Mouse (Mus musculus): Measurements from ENCODE around the gene Hoga1. TPM values are rescaled to one million over a fixed set of nuclear protein-coding genes. Genes with fewer than 3 reads are reported as not detected.
A peak's percentile ranks its signal among the peaks of the same experiment; 100 is the strongest.

Hoga1 gene
- polyA plus RNA-seq, 1 experiment from 2014 or later = 9.8 TPM

GRCm38 (mm10) chr19:42017399-42018247 lies 27.8 kb upstream of the Hoga1 start:
- H3K9me3 ChIP-seq (ENCODE audit: control insufficient read depth, low read length) = no peaks in the 10 kb centered on the region
- H3K4me3 ChIP-seq (ENCODE audit: low read length) = no peak overlapping the region
- WGBS = 52% methylated on average over 8 of the region's 8 CpGs
- 0 out of 2 replicates have a peak overlapping the region, but pooled peaks have one; percentile 28 for H3K9ac ChIP-seq (ENCODE audit: low read depth, low read length)
- H3K4me1 ChIP-seq (ENCODE audit: control insufficient read depth, insufficient read depth, low read length) = peaks cover 22% of the 10 kb centered on the region
- ATAC-seq (ENCODE audit: low FRiP score, low TSS enrichment) = no peak
- H3K4me2 ChIP-seq (replicated peaks; ENCODE audit: low read depth, low read length) = no peak overlapping the region
- peak overlapping the region; percentile 81 for H3K27ac ChIP-seq (ENCODE audit: low read depth, low read length)
- no peaks in the 10 kb centered on the region for H3K27me3 ChIP-seq (ENCODE audit: control insufficient read depth, insufficient read depth, low read length)
- H3K36me3 ChIP-seq (ENCODE audit: control insufficient read depth, insufficient read depth, low read length) = no peaks in the 10 kb centered on the region

- WGBS = 31% methylated on average over 4 of the region's 4 CpGs
- Histone ChIP-seq H3K9me3 (ENCODE audit: control insufficient read depth, low read length) (no peaks in the 10 kb centered on the region), H3K27ac (ENCODE audit: low read depth, low read length) (peak overlapping the region; percentile 47; the same call in 1 of the 2 replicates), H3K9ac (ENCODE audit: low read depth, low read length) (no peak overlapping the region), H3K4me2 (replicated peaks; ENCODE audit: low read depth, low read length) (no peak overlapping the region), H3K36me3 (ENCODE audit: control insufficient read depth, insufficient read depth, low read length) (no peaks in the 10 kb centered on the region), H3K4me3 (ENCODE audit: low read length) (no peak overlapping the region), H3K4me1 (ENCODE audit: control insufficient read depth, insufficient read depth, low read length) (peaks cover 22% of the 10 kb centered on the region), H3K27me3 (ENCODE audit: control insufficient read depth, insufficient read depth, low read length) (no peaks in the 10 kb centered on the region)
- ATAC-seq (ENCODE audit: low FRiP score, low TSS enrichment) = no peak
These were observed 26.3 kb upstream of the Hoga1 start for GRCm38 (mm10) chr19:42019011-42019522.

- no peaks in the 10 kb centered on the region for H3K27me3 ChIP-seq (ENCODE audit: control insufficient read depth, insufficient read depth, low read length)
- H3K9me3 ChIP-seq (ENCODE audit: control insufficient read depth, low read length) = no peaks in the 10 kb centered on the region
- H3K4me1 ChIP-seq (ENCODE audit: control insufficient read depth, insufficient read depth, low read length) = peaks cover 18% of the 10 kb centered on the region
- H3K4me2 ChIP-seq (replicated peaks; ENCODE audit: low read depth, low read length) = no peak overlapping the region
- no peak overlapping the region for H3K27ac ChIP-seq (ENCODE audit: low read depth, low read length)
- no peaks in the 10 kb centered on the region for H3K36me3 ChIP-seq (ENCODE audit: control insufficient read depth, insufficient read depth, low read length)
- no peak overlapping the region for H3K9ac ChIP-seq (ENCODE audit: low read depth, low read length)
- no peak for ATAC-seq (ENCODE audit: low FRiP score, low TSS enrichment)
- WGBS = 76% methylated on average over 10 of the region's 10 CpGs
- no peak overlapping the region for H3K4me3 ChIP-seq (ENCODE audit: low read length)
These were observed 23.5 kb upstream of the Hoga1 start for GRCm38 (mm10) chr19:42021681-42022541.

GRCm38 (mm10) chr19:42022542-42022848 lies 22.9 kb upstream of the Hoga1 start:
- H3K9ac ChIP-seq (ENCODE audit: low read depth, low read length) = no peak overlapping the region
- no peaks in the 10 kb centered on the region for H3K27me3 ChIP-seq (ENCODE audit: control insufficient read depth, insufficient read depth, low read length)
- H3K27ac ChIP-seq (ENCODE audit: low read depth, low read length) = no peak overlapping the region
- 74% methylated on average over 2 of the region's 2 CpGs for WGBS
- no peak overlapping the region for H3K4me2 ChIP-seq (replicated peaks; ENCODE audit: low read depth, low read length)
- H3K4me1 ChIP-seq (ENCODE audit: control insufficient read depth, insufficient read depth, low read length) = peaks cover 12% of the 10 kb centered on the region
- no peak overlapping the region for H3K4me3 ChIP-seq (ENCODE audit: low read length)
- no peaks in the 10 kb centered on the region for H3K36me3 ChIP-seq (ENCODE audit: control insufficient read depth, insufficient read depth, low read length)
- no peaks in the 10 kb centered on the region for H3K9me3 ChIP-seq (ENCODE audit: control insufficient read depth, low read length)
- no peak for ATAC-seq (ENCODE audit: low FRiP score, low TSS enrichment)

- no peaks in the 10 kb centered on the region for H3K27me3 ChIP-seq (ENCODE audit: control insufficient read depth, insufficient read depth, low read length)
- WGBS = 6% methylated on average over 5 of the region's 5 CpGs
- no peaks in the 10 kb centered on the region for H3K36me3 ChIP-seq (ENCODE audit: control insufficient read depth, insufficient read depth, low read length)
- no peak overlapping the region for H3K27ac ChIP-seq (ENCODE audit: low read depth, low read length)
- no peak overlapping the region for H3K9ac ChIP-seq (ENCODE audit: low read depth, low read length)
- no peaks in the 10 kb centered on the region; the same call in 1 of the 2 replicates for H3K4me1 ChIP-seq (ENCODE audit: control insufficient read depth, insufficient read depth, low read length)
- peak; percentile 53; the same call in 1 of the 2 replicates for ATAC-seq (ENCODE audit: low FRiP score, low TSS enrichment)
- no peaks in the 10 kb centered on the region for H3K9me3 ChIP-seq (ENCODE audit: control insufficient read depth, low read length)
- no peak overlapping the region for H3K4me3 ChIP-seq (ENCODE audit: low read length)
- H3K4me2 ChIP-seq (replicated peaks; ENCODE audit: low read depth, low read length) = no peak overlapping the region
These were observed 19.3 kb upstream of the Hoga1 start for GRCm38 (mm10) chr19:42026158-42026557.

- H3K9me3 ChIP-seq (ENCODE audit: control insufficient read depth, low read length) = no peaks in the 10 kb centered on the region
- no peak overlapping the region for H3K27ac ChIP-seq (ENCODE audit: low read depth, low read length)
- H3K27me3 ChIP-seq (ENCODE audit: control insufficient read depth, insufficient read depth, low read length) = no peaks in the 10 kb centered on the region
- no peak overlapping the region for H3K4me2 ChIP-seq (replicated peaks; ENCODE audit: low read depth, low read length)
- peaks cover 20% of the 10 kb centered on the region for H3K36me3 ChIP-seq (ENCODE audit: control insufficient read depth, insufficient read depth, low read length)
- H3K9ac ChIP-seq (ENCODE audit: low read depth, low read length) = no peak overlapping the region
- H3K4me3 ChIP-seq (ENCODE audit: low read length) = no peak overlapping the region
- ATAC-seq (ENCODE audit: low FRiP score, low TSS enrichment) = no peak
- no peaks in the 10 kb centered on the region; the same call in none of the 2 replicates for H3K4me1 ChIP-seq (ENCODE audit: control insufficient read depth, insufficient read depth, low read length)
- 84% methylated on average over 5 of the region's 5 CpGs for WGBS
These were observed 14.3 kb upstream of the Hoga1 start for GRCm38 (mm10) chr19:42031112-42031511.

GRCm38 (mm10) chr19:42033611-42034010 lies 11.8 kb upstream of the Hoga1 start:
- no peak overlapping the region for H3K4me3 ChIP-seq (ENCODE audit: low read length)
- H3K9me3 ChIP-seq (ENCODE audit: control insufficient read depth, low read length) = no peaks in the 10 kb centered on the region
- ATAC-seq (ENCODE audit: low FRiP score, low TSS enrichment) = no peak
- no peaks in the 10 kb centered on the region for H3K27me3 ChIP-seq (ENCODE audit: control insufficient read depth, insufficient read depth, low read length)
- peaks cover 20% of the 10 kb centered on the region for H3K36me3 ChIP-seq (ENCODE audit: control insufficient read depth, insufficient read depth, low read length)
- H3K4me1 ChIP-seq (ENCODE audit: control insufficient read depth, insufficient read depth, low read length) = no peaks in the 10 kb centered on the region; the same call in none of the 2 replicates
- H3K4me2 ChIP-seq (replicated peaks; ENCODE audit: low read depth, low read length) = no peak overlapping the region
- H3K27ac ChIP-seq (ENCODE audit: low read depth, low read length) = no peak overlapping the region
- 92% methylated on average over 14 of the region's 14 CpGs for WGBS
- H3K9ac ChIP-seq (ENCODE audit: low read depth, low read length) = no peak overlapping the region

- H3K4me1 ChIP-seq (ENCODE audit: control insufficient read depth, insufficient read depth, low read length) = no peaks in the 10 kb centered on the region; the same call in none of the 2 replicates
- H3K4me3 ChIP-seq (ENCODE audit: low read length) = no peak overlapping the region
- no peak overlapping the region for H3K4me2 ChIP-seq (replicated peaks; ENCODE audit: low read depth, low read length)
- H3K36me3 ChIP-seq (ENCODE audit: control insufficient read depth, insufficient read depth, low read length) = peaks cover 20% of the 10 kb centered on the region
- ATAC-seq (ENCODE audit: low FRiP score, low TSS enrichment) = no peak
- H3K9ac ChIP-seq (ENCODE audit: low read depth, low read length) = no peak overlapping the region
- no peak overlapping the region for H3K27ac ChIP-seq (ENCODE audit: low read depth, low read length)
- 82% methylated on average over 9 of the region's 9 CpGs for WGBS
- H3K9me3 ChIP-seq (ENCODE audit: control insufficient read depth, low read length) = no peaks in the 10 kb centered on the region
- no peaks in the 10 kb centered on the region for H3K27me3 ChIP-seq (ENCODE audit: control insufficient read depth, insufficient read depth, low read length)
These were observed 11.1 kb upstream of the Hoga1 start for GRCm38 (mm10) chr19:42034146-42034775.
